Mouse (Mus musculus): ENCODE results near the gene Ece2. TPM values are rescaled to one million over a fixed set of nuclear protein-coding genes. Genes with fewer than 3 reads are reported as not detected.
A peak's percentile ranks its signal among the peaks of the same experiment; 100 is the strongest.

Gene Ece2
- polyA plus RNA-seq, 1 experiment from 2014 or later: 2.4 TPM

MicroRNAs within 50 kb of the gene (microRNA counts, 519-probe panel; counts per million panel counts)
- 4,045 counts per million, percentile 62 among the panel's probes with 10 or more counts for microRNA mmu-miR-1224

Small RNA genes within 50 kb of the gene (microRNA-seq; reads per million reads assigned to microRNA genes)
- gene Mir1224 (ENCODE audit: borderline number of aligned reads): 2.8 reads per million

Other genes starting within 250 kb of the Ece2 start
- gene Abcc5, start 203.4 kb upstream of the Ece2 start, polyA plus RNA-seq (2014; fragmentation: Nextera tagmentation; extraction: Ambion mirVana): 44.9 and 47.6 TPM in 2 replicates
- 144 and 156 TPM in 2 replicates for gene Eif2b5, start 131.0 kb upstream of the Ece2 start, polyA plus RNA-seq (2014; fragmentation: Nextera tagmentation; extraction: Ambion mirVana)
- gene Dvl3, start 112.8 kb upstream of the Ece2 start, polyA plus RNA-seq (2014; fragmentation: Nextera tagmentation; extraction: Ambion mirVana): 37.1 and 38.5 TPM in 2 replicates
- gene Ap2m1, start 94.3 kb upstream of the Ece2 start, polyA plus RNA-seq (2014; fragmentation: Nextera tagmentation; extraction: Ambion mirVana): 726 and 756 TPM in 2 replicates
- gene Abcf3, start 81.3 kb upstream of the Ece2 start, polyA plus RNA-seq (2014; fragmentation: Nextera tagmentation; extraction: Ambion mirVana): 56.3 and 58.1 TPM in 2 replicates
- 1.4 TPM in 2 replicates for gene Vwa5b2, start 40.4 kb upstream of the Ece2 start, polyA plus RNA-seq (2014; fragmentation: Nextera tagmentation; extraction: Ambion mirVana)
- 32.5 and 35.8 TPM in 2 replicates for gene Eef1akmt4, start 18.2 kb upstream of the Ece2 start, polyA plus RNA-seq (2014; fragmentation: Nextera tagmentation; extraction: Ambion mirVana)
- gene Gm49333, start 18.2 kb upstream of the Ece2 start, polyA plus RNA-seq (2014; fragmentation: Nextera tagmentation; extraction: Ambion mirVana): not detected in 2 replicates
- gene Alg3, start 18.1 kb upstream of the Ece2 start, polyA plus RNA-seq (2014; fragmentation: Nextera tagmentation; extraction: Ambion mirVana): 47.3 and 49.4 TPM in 2 replicates
- 1.8 and 2.2 TPM in 2 replicates for gene Camk2n2, start 8.5 kb upstream of the Ece2 start, polyA plus RNA-seq (2014; fragmentation: Nextera tagmentation; extraction: Ambion mirVana)
- gene Psmd2, start 21.8 kb downstream of the Ece2 start, polyA plus RNA-seq (2014; fragmentation: Nextera tagmentation; extraction: Ambion mirVana): 500 and 501 TPM in 2 replicates
- gene Eif4g1, start 38.5 kb downstream of the Ece2 start, polyA plus RNA-seq (2014; fragmentation: Nextera tagmentation; extraction: Ambion mirVana): 156 TPM in 2 replicates
- 3.9 and 4.4 TPM in 2 replicates for gene Fam131a, start 63.4 kb downstream of the Ece2 start, polyA plus RNA-seq (2014; fragmentation: Nextera tagmentation; extraction: Ambion mirVana)
- gene Polr2h, start 87.8 kb downstream of the Ece2 start, polyA plus RNA-seq (2014; fragmentation: Nextera tagmentation; extraction: Ambion mirVana): 120 and 124 TPM in 2 replicates
- gene Clcn2, start 87.9 kb downstream of the Ece2 start, polyA plus RNA-seq (2014; fragmentation: Nextera tagmentation; extraction: Ambion mirVana): 13.0 and 14.8 TPM in 2 replicates
- 1.5 and 1.7 TPM in 2 replicates for gene Chrd, start 103.3 kb downstream of the Ece2 start, polyA plus RNA-seq (2014; fragmentation: Nextera tagmentation; extraction: Ambion mirVana)
- 0.48 TPM in 1 of 2 replicates, not detected in the other for gene Thpo, start 104.7 kb downstream of the Ece2 start, polyA plus RNA-seq (2014; fragmentation: Nextera tagmentation; extraction: Ambion mirVana)

Data from embryonic facial prominence, embryonic 11.5 days (tissue).